Comparison of ENCODE assay signal across 14 mouse cellular contexts in the genomic region with DNA sequence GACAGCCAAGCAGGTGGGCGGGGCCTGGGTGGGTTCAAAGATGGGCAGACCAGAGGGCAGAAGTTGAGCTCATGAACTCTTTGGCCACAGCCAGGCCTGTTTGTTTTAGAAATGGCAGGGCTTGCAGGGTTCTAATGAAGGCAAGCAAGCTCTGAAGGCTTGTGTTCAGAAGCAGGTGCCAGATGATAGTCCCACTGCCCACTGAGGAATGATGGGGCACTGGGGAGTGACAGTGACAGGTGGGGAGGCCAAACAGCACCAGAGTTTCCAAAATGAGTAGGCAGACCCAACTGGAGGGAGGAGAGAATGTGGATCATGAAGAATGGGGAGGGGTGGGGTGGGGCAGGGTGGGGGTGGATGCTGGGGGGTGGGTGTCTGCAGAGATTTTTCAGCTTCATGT. TPM values are rescaled to one million over a fixed set of nuclear protein-coding genes. Genes with fewer than 3 reads are reported as not detected.
"Had no signal": no experiment of that assay in that cellular context is flagged by ENCODE, and none has a peak within 500 bp of the region (broad histone marks: within the 10 kb centered on the region; RNA-seq: fewer than 3 reads in every experiment).

No protein-coding gene starts in this region.

- ATAC-seq: midbrain, embryonic 16.5 days had no signal

- H3K9me3 ChIP-seq: midbrain, embryonic 10.5 days; midbrain, embryonic 12.5 days; neural tube, embryonic 12.5 days had no signal

- H3K9ac ChIP-seq: lung, embryonic 14.5 days; neural tube, embryonic 12.5 days had no signal

- H3K4me2 ChIP-seq: lung, embryonic 14.5 days; midbrain, embryonic 12.5 days; neural tube, embryonic 12.5 days had no signal

- DNase-seq: lung, adult 18-20 months; lung, embryonic 14.5 days; lung, postnatal 10 days; lung, postnatal 4 days; midbrain, embryonic 14.5 days; right cerebral cortex, postnatal 14 days; thymus, adult 18-20 months; thymus, postnatal 14 days; thymus, postnatal 36 days had no signal

- H3K4me3 ChIP-seq: midbrain, embryonic 10.5 days; midbrain, embryonic 12.5 days; neural tube, embryonic 12.5 days had no signal

- H3K27ac ChIP-seq: midbrain, embryonic 10.5 days; midbrain, embryonic 12.5 days; neural tube, embryonic 12.5 days had no signal

- H3K27me3 ChIP-seq: midbrain, embryonic 12.5 days; neural tube, embryonic 12.5 days had no signal

RNA-seq across cellular contexts. Expression of a gene that starts 17.8 kb away (rescaled TPM):
- total RNA-seq: megakaryocyte, adult 5-6 weeks had no signal
